Mouse (Mus musculus) CH12.LX (cell line): Measurements from ENCODE around the gene 2810004N23Rik.

ENCODE experiments used
- CTCF ChIP-seq, 2 experiments: IDR thresholded peaks in 1 of 2; conservative IDR thresholded peaks in 1 of 2; 2 replicates each; pipeline ENCODE4 v1.5.1; 2011 to 2012; ENCODE audit warnings: low read depth in 2 of 2, low read length in 2 of 2, improper control_type of control experiment in 1 of 2, inconsistent platforms in 1 of 2, mild to moderate bottlenecking in 1 of 2, moderate library complexity in 1 of 2
- ELF1 ChIP-seq: IDR thresholded peaks from 2 replicates; pipeline ENCODE4 v1.6.1; 2014; ENCODE audit warnings: low read depth, mild to moderate bottlenecking, inconsistent platforms, low read length, improper control_type of control experiment
- EP300 ChIP-seq: IDR thresholded peaks from 2 replicates; pipeline ENCODE4 v1.6.1; 2011; ENCODE audit warnings: low read length, improper control_type of control experiment
- MAX ChIP-seq: IDR thresholded peaks from 2 replicates; pipeline ENCODE4 v1.6.1; 2011; ENCODE audit warnings: low read length, improper control_type of control experiment
- NELFE ChIP-seq: IDR thresholded peaks from 2 replicates; pipeline ENCODE4 v1.6.1; 2011; ENCODE audit warnings: low read depth, low read length, improper control_type of control experiment
- POLR2A ChIP-seq: IDR thresholded peaks from 2 replicates; pipeline ENCODE4 v1.6.1; 2011; ENCODE audit warnings: low read depth, mild to moderate bottlenecking, improper control_type of control experiment, low read length
- TCF12 ChIP-seq: IDR thresholded peaks from 2 replicates; pipeline ENCODE4 v1.6.1; 2014; ENCODE audit warnings: low read depth, mild to moderate bottlenecking, inconsistent platforms, low read length, improper control_type of control experiment
- ZC3H11A ChIP-seq: IDR thresholded peaks from 2 replicates; pipeline ENCODE4 v1.6.1; 2012; ENCODE audit warnings: low read depth, mild to moderate bottlenecking, inconsistent platforms, low read length, improper control_type of control experiment
- ZMIZ1 ChIP-seq: IDR thresholded peaks from 2 replicates; pipeline ENCODE4 v1.6.1; 2012; ENCODE audit warnings: low read depth, mild to moderate bottlenecking, inconsistent platforms, low read length, improper control_type of control experiment

GRCm38 (mm10) chr8:124819612-124820115, 43.3 kb downstream of the 2810004N23Rik start:
- TF ChIP-seq ELF1 (no peak), CTCF (conservative IDR thresholded peaks at IDR 0.05 in 1 of 2, IDR thresholded peaks at IDR 0.05 in 1 of 2; ENCODE audit: low read depth in 2 of 2, low read length in 2 of 2) (no peak), ZC3H11A (no peak), NELFE (no peak), ZMIZ1 (no peak), POLR2A (no peak), EP300 (no peak), TCF12 (no peak), MAX (no peak)
